Mouse (Mus musculus): ENCODE data around the gene U2surp.

DNA sequence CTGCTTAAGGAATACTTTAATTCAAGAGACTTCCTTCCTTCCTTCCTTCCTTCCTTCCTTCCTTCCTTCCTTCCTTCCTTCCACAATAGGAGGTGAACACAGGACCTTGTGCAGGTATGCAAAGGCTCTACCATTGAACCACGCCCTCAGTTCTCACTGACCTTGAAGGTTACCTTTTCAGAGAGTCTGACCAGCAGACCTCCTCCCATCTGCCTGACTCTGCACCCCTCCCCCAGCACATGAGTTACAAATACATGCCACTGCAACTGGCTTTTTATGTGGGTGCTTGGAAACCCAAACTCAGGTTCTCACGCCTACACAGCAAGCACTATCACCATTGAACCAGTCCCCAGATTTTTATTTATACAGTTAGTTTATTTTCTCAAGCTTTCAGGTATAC, 10.8 kb upstream of the U2surp start:
- TF ChIP-seq POLR2A (IDR thresholded peaks at IDR 0.05; ENCODE audit: borderline replicate concordance, extremely low read depth, insufficient read depth, insufficient read length, poor library complexity, severe bottlenecking) = no peak
- no peak for TF ChIP-seq CTCF (IDR thresholded peaks at IDR 0.05; ENCODE audit: borderline replicate concordance, extremely low read depth, insufficient read depth, insufficient read length)
